Mouse (Mus musculus) spleen, postnatal 10 days (tissue): ENCODE data around the gene Ctnna3.

Experiments used
- DNase-seq, 2 experiments: peaks; one replicate each; pipeline ENCODE4 v3.0.0; 2021 to 2022; ENCODE audit warnings: low spot score in 2 of 2

The Ctnna3 gene

GRCm38 (mm10) chr10:63424475-63424814 is 5.5 kb upstream of the Ctnna3 start:
- peak in 1 of 2 experiments; percentile 77 for DNase-seq

- DNase-seq, result no peak
Observed at GRCm38 (mm10) chr10:63427146-63427545, 2.8 kb upstream of the Ctnna3 start.

GRCm38 (mm10) chr10:63428243-63429022 is 1.5 kb upstream of the Ctnna3 start:
- DNase-seq, result peak in 1 of 2 experiments; percentile 52

- no peak for DNase-seq
Observed at GRCm38 (mm10) chr10:63429023-63429340, 916 bp upstream of the Ctnna3 start.

DNA sequence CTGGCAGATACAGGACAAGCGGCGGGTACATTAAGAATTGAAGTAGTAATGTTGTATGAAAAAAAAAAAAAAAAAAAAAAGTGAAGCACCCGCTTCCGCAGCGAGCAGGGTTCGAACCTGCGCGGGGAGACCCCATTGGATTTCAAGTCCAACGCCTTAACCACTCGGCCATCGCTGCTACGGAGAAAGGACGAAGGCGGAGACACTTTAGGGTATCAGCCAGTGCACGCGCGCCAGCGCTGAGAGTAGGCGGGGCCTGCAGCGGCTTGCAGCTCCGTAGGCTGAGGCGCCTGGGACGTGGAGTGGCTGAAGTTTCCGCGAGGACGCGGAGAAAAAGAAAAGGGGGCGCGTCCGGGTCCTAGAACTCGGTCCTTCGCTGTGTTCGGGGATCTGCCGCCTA is 518 bp upstream of the Ctnna3 start:
- peak; percentile 98 to 100 for DNase-seq

- no peak for DNase-seq
Observed at GRCm38 (mm10) chr10:63431221-63431736, 1.4 kb downstream of the Ctnna3 start.

GRCm38 (mm10) chr10:63432099-63432498 is 2.2 kb downstream of the Ctnna3 start:
- DNase-seq, result no peak

DNA sequence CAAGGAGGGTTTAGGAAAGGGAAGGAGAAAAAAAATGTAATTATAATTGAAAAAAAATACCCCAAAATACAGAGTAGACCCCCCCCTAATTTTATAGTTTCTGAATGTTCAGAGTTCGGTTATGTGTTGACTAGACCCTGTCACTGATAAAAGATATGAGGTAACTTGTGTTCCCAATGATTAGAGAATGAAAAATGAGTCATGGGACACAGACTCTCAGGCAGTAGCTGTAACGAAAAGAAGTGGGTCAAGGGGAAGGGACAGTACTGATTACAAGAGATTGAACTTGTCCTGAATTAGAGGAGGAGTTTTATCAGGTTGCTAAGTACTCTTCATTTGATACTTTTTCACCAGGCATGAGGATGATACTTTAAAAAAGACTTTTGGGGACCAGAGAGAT is 3.0 kb downstream of the Ctnna3 start:
- DNase-seq, result no peak

GRCm38 (mm10) chr10:63438736-63439262 is 8.9 kb downstream of the Ctnna3 start:
- DNase-seq, result no peak

DNA sequence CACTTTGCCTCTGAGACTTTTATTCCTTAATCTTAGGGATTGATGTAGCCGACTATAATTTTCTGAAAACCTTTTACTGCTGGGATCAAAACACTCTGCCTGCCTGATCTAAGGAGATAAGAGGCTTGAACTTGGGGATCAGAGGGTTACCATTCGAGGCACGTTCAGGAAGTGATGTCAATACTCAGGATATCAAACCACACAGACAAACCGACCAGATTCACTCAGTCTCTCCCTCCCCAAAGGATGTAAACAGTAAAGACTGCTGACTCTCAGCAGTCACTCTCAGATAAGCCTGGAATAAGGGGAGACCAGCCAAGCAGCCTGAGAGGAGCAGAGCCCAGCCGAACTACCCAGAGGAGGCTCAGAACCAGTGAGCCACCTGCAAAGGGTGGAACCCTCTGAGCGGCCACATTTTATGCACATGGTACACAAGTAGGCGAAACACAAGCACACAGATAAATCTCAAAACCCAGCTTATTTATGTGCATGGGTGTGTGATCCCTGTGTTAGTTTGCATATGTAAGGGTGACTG is 9.9 kb downstream of the Ctnna3 start:
- DNase-seq, result no peak

DNA sequence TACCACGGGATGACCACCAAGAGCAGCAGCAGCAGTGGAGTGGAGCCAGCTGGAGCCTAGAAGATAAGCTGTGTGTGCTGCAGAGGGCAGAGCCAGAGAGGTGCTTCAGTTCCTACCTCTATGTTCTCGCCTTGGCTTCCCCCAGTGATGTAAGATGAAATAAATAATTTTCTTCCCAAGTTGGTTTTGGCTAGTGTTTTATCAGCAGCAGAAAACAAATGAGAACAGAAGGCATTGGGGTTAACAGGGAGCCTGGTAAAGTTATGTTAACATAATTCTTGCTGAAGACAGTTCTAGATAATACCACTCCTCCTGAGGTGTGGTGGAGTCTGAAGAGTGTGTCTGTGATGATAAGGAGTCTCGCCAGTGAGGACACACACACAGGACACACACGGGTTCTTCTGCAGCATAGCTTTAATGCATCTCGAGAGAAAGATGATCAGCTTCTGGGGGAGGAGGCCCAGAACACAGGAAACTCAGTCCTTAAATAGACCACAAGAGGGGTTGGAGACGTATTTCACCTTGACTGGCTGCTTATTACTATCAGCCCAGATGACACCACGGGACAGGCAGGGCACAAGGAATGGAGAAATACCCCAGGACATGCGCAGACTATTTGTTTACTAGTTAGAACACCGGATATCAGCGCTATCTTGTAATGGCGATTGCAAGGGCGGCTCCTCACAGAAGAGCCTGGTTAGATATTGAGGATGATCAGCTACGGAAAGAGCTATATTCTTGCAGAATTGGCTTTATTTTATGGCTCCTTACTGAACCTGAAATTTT is 14.9 kb downstream of the Ctnna3 start:
- peak in 1 of 2 experiments; percentile 43 for DNase-seq

DNA sequence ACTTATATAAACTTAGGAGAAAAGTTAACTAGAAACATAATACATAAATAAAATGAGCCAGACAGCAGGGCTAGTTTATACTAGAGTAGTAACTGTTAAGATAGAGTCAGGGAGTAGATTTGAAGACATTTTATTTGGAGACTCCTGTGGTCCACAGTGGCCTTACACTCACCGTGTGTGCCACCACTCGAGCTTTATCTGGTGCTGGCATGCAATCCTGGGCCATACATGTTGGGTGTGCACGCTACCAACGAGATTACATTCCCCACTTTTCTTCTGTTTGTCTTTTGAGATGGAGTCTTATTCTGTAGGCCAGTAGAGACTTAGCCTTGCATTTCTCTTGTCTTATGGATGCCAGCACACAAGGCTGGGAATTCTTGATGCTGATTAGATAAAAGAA is 24.0 kb downstream of the Ctnna3 start:
- no peak for DNase-seq

DNA sequence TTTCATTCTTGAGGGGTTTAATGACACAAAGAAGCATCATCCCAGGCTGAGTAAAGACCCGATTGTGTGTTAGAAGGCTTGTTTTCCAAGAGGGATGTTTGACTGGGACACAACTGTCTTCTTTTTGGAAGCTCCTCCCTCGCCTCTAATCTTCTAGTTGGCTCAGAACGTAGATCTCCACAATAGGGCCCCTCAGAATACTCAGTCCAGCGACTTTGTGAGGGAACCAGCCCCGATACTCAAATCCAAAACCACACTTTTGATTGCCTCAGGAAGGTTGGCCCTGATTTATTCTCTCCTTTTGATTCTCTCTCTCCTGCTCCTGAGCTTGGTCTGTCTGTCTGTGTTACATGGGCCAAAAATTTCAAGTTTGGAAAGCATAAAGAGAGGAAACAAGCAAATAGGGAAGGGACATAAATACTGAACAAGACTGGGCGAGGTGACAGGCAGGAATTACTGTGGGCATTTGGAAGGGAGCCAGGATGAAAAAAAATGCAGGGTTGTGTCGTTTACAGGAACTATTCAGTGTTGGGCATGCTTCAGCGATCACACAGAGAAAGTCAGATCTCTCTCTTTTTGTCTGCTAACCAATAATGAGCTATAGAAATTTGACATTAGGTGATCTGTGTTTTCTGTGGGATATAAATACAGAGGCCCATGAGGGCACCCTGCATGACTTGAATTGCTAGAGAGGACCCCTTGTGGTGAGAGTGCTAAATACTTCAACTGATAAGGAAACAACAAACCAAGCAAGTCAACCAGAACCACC is 25.4 kb downstream of the Ctnna3 start:
- DNase-seq, result no peak

DNA sequence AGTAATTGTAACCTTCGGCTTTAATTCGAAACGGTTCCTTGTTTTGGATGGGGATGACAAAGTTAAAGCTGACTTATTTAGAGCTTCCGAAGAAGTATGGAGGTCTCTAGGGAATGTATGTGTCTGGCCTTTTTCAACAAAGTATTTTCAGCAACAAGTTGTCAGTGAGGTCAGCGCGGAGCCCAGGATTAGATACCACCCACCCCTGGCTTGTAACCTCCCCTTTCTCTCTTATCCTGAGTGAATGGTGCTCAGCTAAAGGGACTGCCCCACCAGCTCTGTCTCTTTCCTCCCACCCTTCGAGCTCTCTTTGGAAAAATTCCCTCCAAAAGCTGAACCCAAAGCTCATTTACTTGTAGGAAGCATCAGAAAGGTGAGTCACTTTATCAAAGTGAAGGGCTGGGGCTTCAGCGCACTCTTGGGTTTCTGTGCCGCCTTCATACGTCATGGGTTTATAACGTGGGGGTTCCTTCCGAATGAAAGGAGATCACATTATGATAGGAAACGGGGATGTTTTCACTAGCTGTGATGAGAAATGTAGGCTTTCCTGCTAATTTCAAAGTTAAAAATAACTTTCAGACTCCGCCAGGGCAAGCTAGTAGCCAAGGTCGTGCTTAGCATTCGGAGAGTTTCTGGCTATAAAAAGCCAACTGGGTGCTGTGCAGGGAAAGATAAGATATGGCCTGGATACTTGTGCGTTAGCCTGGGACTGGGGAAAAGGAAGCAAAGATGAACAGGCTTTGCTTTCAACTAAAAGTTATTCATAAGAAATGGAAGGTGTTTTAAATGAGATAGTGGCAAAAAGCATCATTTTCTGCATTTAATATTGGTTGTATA is 27.6 kb downstream of the Ctnna3 start:
- DNase-seq, result no peak

- no peak for DNase-seq
Observed at GRCm38 (mm10) chr10:63460935-63461334, 31.0 kb downstream of the Ctnna3 start.

DNA sequence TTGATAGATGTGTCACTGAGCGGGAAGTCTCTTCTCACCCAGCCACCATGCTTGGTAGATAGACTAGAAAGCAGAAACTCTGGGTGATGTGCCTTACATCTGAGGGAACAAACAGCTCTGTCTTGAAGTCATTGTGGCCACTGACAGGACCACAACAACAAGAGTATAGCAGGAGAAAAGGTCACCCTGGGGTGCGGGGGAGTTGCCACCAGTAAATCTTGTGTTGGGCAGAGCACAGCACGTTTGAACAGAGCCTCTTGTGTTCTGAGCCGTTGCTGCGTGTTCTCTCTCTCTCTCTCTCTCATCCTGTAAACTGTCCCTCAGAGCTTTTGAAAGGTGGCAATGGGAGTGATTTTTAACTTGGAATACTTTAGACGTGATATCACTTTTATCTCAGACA is 42.6 kb downstream of the Ctnna3 start:
- no peak for DNase-seq

- DNase-seq, result no peak
Observed at GRCm38 (mm10) chr10:63476167-63476647, 46.3 kb downstream of the Ctnna3 start.

- no peak for DNase-seq
Observed at GRCm38 (mm10) chr10:63478946-63479345, 49.0 kb downstream of the Ctnna3 start.

DNA sequence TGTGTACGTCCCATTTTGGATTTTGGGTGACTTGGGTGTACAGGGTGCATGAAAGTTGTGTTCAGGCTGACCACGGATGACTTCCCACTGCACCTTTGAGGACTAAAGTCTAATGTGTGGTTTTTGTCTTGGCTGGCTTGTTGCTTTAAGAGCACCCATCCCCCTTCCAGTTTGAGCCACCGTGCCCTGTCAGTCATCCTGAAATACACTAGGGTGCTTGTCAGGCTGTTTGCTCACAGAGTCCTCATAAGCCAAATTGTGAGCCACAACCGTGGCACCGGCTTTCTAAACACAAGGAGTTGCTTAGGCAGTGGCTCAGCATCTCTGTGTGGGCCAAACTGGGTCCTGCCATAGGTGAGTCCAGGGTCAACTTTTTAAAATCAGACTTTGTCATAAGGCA is 50.2 kb downstream of the Ctnna3 start:
- no peak for DNase-seq

GRCm38 (mm10) chr10:63488346-63488745 is 58.4 kb downstream of the Ctnna3 start:
- DNase-seq, result no peak

DNA sequence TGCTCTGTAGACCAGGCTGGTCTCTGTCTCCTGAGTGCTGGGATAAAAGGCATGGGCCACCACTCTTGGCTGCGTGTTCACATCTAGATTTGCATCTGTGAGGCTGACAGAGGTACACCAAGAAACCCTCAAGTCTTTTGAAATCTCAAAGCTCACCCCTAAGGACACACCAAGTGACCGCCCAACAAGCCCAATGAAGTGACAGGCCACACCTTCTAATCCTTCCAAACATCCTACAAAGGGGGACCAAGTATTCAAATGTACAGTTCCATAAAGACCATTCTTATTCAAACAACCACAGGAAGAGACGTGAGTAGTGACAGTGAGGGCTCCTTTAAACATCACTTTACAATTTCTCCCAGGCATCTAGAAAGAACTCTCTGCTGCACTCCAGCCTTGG is 94.1 kb downstream of the Ctnna3 start:
- no peak for DNase-seq
